Mouse (Mus musculus): ENCODE results near the gene E130308A19Rik. TPM values are rescaled to one million over a fixed set of nuclear protein-coding genes. Genes with fewer than 3 reads are reported as not detected.

E130308A19Rik gene
- polyA plus RNA-seq, 1 experiment from 2014 or later: 55.3 TPM

GRCm38 (mm10) chr4:59644431-59644830 is 18.4 kb downstream of the E130308A19Rik start:
- no peak overlapping the region for H3K9ac ChIP-seq
- ATAC-seq (ENCODE audit: low FRiP score): no peak
- H3K27ac ChIP-seq: no peak overlapping the region
- H3K4me3 ChIP-seq (replicated peaks): no peak overlapping the region
- no peaks in the 10 kb centered on the region for H3K9me3 ChIP-seq
- H3K27me3 ChIP-seq: no peaks in the 10 kb centered on the region
- no peaks in the 10 kb centered on the region for H3K36me3 ChIP-seq (replicated peaks)
- WGBS: 92% methylated on average over 3 of the region's 3 CpGs
- peaks cover 6% of the 10 kb centered on the region for H3K4me1 ChIP-seq
- H3K4me2 ChIP-seq: no peak overlapping the region

DNA sequence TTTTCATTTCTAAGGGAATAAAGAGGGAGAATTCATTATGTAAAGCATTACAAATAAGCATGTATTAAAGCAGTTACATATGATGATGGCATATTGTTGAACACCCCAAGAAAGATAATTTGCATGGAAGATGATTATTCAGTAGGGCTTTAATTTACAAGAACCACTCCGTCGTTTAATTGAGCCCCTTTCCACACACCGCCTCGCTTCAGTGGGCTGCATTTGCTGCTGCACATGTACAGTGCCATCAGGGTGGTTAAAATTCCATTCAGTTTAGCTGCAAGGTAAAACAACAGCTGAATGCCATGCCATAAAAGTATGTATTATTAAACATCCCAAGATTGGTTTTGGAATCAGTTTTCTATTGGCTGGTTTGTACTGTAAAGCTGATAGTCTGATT is 19.0 kb downstream of the E130308A19Rik start:
- Histone ChIP-seq H3K36me3 (replicated peaks) (no peaks in the 10 kb centered on the region), H3K9me3 (no peaks in the 10 kb centered on the region), H3K4me3 (replicated peaks) (no peak overlapping the region), H3K27ac (no peak overlapping the region), H3K9ac (no peak overlapping the region), H3K27me3 (no peaks in the 10 kb centered on the region), H3K4me2 (no peak overlapping the region), H3K4me1 (peaks cover 6% of the 10 kb centered on the region)
- WGBS: 55% methylated on average over 4 of the region's 4 CpGs
- 0 out of 2 replicates have a peak, but pooled peaks have one; percentile 41 for ATAC-seq (ENCODE audit: low FRiP score)

- Histone ChIP-seq H3K9ac (no peak overlapping the region), H3K36me3 (replicated peaks) (no peaks in the 10 kb centered on the region), H3K4me3 (replicated peaks) (no peak overlapping the region), H3K4me2 (no peak overlapping the region), H3K4me1 (peaks cover 6% of the 10 kb centered on the region), H3K27ac (no peak overlapping the region), H3K9me3 (no peaks in the 10 kb centered on the region), H3K27me3 (no peaks in the 10 kb centered on the region)
- no peak for ATAC-seq (ENCODE audit: low FRiP score)
- WGBS: 100% methylated on average over 2 of the region's 2 CpGs
These were observed 19.6 kb downstream of the E130308A19Rik start for GRCm38 (mm10) chr4:59645610-59646009.

GRCm38 (mm10) chr4:59646020-59646696 is 20.1 kb downstream of the E130308A19Rik start:
- ATAC-seq (ENCODE audit: low FRiP score): no peak
- WGBS: 88% methylated on average over 10 of the region's 10 CpGs
- H3K27me3 ChIP-seq: no peaks in the 10 kb centered on the region
- peaks cover 6% of the 10 kb centered on the region for H3K4me1 ChIP-seq
- no peak overlapping the region for H3K4me2 ChIP-seq
- H3K4me3 ChIP-seq (replicated peaks): no peak overlapping the region
- H3K9me3 ChIP-seq: no peaks in the 10 kb centered on the region
- no peak overlapping the region for H3K27ac ChIP-seq
- no peak overlapping the region for H3K9ac ChIP-seq
- H3K36me3 ChIP-seq (replicated peaks): no peaks in the 10 kb centered on the region

DNA sequence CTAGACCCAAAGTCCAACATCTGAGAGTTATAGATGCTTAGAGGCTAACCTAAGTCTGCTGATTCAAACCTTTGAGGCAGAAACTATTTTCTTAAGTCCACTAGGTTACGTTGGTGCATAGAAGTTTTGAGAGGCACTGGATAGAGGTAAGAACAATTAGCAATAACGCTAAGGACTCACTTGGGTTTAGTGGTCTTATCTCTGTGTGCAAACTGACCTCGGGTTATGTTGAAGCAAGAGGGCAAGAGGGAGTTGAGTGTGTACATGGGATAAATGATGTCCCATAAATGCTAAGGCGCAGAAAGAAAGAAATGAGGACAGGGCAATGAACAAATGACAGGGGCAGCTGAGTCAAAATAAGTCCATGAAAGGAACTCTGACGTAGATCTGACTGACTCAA is 23.1 kb downstream of the E130308A19Rik start:
- ATAC-seq (ENCODE audit: low FRiP score): no peak
- no peaks in the 10 kb centered on the region for H3K9me3 ChIP-seq
- no peak overlapping the region for H3K4me2 ChIP-seq
- 90% methylated on average over 5 of the region's 5 CpGs for WGBS
- no peaks in the 10 kb centered on the region for H3K36me3 ChIP-seq (replicated peaks)
- no peak overlapping the region for H3K4me3 ChIP-seq (replicated peaks)
- no peaks in the 10 kb centered on the region; the same call in 1 of the 2 replicates for H3K4me1 ChIP-seq
- no peak overlapping the region for H3K27ac ChIP-seq
- H3K27me3 ChIP-seq: no peaks in the 10 kb centered on the region
- no peak overlapping the region for H3K9ac ChIP-seq

GRCm38 (mm10) chr4:59652166-59652681 is 26.2 kb downstream of the E130308A19Rik start:
- Histone ChIP-seq H3K9me3 (no peaks in the 10 kb centered on the region), H3K27ac (no peak overlapping the region), H3K36me3 (replicated peaks) (no peaks in the 10 kb centered on the region), H3K27me3 (no peaks in the 10 kb centered on the region), H3K4me2 (no peak overlapping the region), H3K9ac (no peak overlapping the region), H3K4me1 (peaks cover 7% of the 10 kb centered on the region; the same call in 1 of the 2 replicates), H3K4me3 (replicated peaks) (no peak overlapping the region)
- ATAC-seq (ENCODE audit: low FRiP score): no peak
- WGBS: 90% methylated on average over 1 of the region's 1 CpGs

GRCm38 (mm10) chr4:59656061-59656642 is 30.1 kb downstream of the E130308A19Rik start:
- H3K4me3 ChIP-seq (replicated peaks): no peak overlapping the region
- no peak overlapping the region for H3K27ac ChIP-seq
- ATAC-seq (ENCODE audit: low FRiP score): no peak
- 80% methylated on average over 5 of the region's 5 CpGs for WGBS
- H3K9me3 ChIP-seq: no peaks in the 10 kb centered on the region
- H3K4me2 ChIP-seq: no peak overlapping the region
- no peak overlapping the region for H3K9ac ChIP-seq
- no peaks in the 10 kb centered on the region for H3K36me3 ChIP-seq (replicated peaks)
- no peaks in the 10 kb centered on the region for H3K27me3 ChIP-seq
- peaks cover 7% of the 10 kb centered on the region; the same call in 1 of the 2 replicates for H3K4me1 ChIP-seq

GRCm38 (mm10) chr4:59662163-59662562 is 36.2 kb downstream of the E130308A19Rik start:
- 0 out of 2 replicates have a peak, but pooled peaks cover 5% of the 10 kb centered on the region for H3K9me3 ChIP-seq
- ATAC-seq (ENCODE audit: low FRiP score): no peak
- H3K9ac ChIP-seq: no peak overlapping the region
- H3K36me3 ChIP-seq (replicated peaks): peaks cover 5% of the 10 kb centered on the region; the same call in 1 of the 2 replicates
- no peak overlapping the region for H3K4me2 ChIP-seq
- H3K27me3 ChIP-seq: no peaks in the 10 kb centered on the region
- H3K4me1 ChIP-seq: peaks cover under 1% of the 10 kb centered on the region; the same call in 1 of the 2 replicates
- no peak overlapping the region for H3K4me3 ChIP-seq (replicated peaks)
- 97% methylated on average over 1 of the region's 1 CpGs for WGBS
- H3K27ac ChIP-seq: no peak overlapping the region

DNA sequence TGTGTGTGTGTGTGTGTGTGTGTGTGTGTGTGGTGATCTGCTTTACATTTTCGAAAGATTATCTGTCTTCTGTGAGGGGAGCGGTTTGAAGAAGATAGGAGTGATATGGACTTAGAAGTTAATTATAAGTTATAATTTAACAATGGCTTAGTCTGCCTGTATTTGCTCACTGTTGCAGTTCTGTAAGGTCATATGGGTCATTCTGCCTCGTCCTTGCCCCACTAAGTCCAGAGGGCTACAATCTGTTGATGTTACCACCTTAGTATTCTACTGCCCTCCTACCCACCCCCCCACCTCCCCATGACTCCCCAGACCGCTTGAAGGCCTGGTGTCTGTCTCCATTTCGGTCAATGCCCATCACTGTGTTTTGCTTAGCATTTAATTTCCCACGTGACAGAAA is 37.4 kb downstream of the E130308A19Rik start:
- Histone ChIP-seq H3K36me3 (replicated peaks) (peaks cover 5% of the 10 kb centered on the region; the same call in 1 of the 2 replicates), H3K4me1 (peaks cover 8% of the 10 kb centered on the region), H3K27me3 (no peaks in the 10 kb centered on the region), H3K9ac (no peak overlapping the region), H3K4me2 (no peak overlapping the region), H3K4me3 (replicated peaks) (no peak overlapping the region), H3K27ac (no peak overlapping the region), H3K9me3 (0 out of 2 replicates have a peak, but pooled peaks cover 5% of the 10 kb centered on the region)
- 89% methylated on average over 6 of the region's 6 CpGs for WGBS
- ATAC-seq (ENCODE audit: low FRiP score): no peak

GRCm38 (mm10) chr4:59666550-59667317 is 40.7 kb downstream of the E130308A19Rik start:
- ATAC-seq (ENCODE audit: low FRiP score): no peak
- 93% methylated on average over 3 of the region's 3 CpGs for WGBS
- no peak overlapping the region for H3K4me2 ChIP-seq

DNA sequence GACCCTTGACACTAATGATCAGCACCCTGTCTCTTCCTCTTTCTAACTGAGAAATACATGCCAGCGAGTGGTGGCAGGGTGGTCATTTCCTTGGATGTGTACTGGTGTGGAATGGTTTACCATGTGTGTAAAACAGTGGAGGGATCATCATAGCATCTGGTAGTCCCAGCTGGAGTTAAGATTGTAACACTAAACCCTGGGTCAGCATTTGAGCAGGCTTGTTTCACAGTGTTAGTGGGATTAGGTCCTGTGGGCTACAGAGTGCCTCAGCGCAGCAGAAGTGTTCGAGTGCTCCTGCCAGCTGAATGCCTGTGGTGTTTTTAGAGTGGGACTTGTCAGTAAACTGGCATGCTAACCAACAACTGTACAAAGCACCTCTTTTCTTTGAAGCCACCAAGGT is 42.0 kb downstream of the E130308A19Rik start:
- Histone ChIP-seq H3K27me3 (no peaks in the 10 kb centered on the region), H3K4me3 (replicated peaks) (no peak overlapping the region), H3K4me2 (no peak overlapping the region), H3K9me3 (0 out of 2 replicates have a peak, but pooled peaks cover 5% of the 10 kb centered on the region), H3K4me1 (peaks cover 8% of the 10 kb centered on the region), H3K27ac (no peak overlapping the region), H3K9ac (no peak overlapping the region), H3K36me3 (replicated peaks) (no peaks in the 10 kb centered on the region; the same call in 1 of the 2 replicates)
- no peak for ATAC-seq (ENCODE audit: low FRiP score)
- WGBS: 60% methylated on average over 3 of the region's 3 CpGs

More at GRCm38 (mm10) chr4:59666550-59667317, 40.7 kb downstream of the E130308A19Rik start:
- Histone ChIP-seq H3K4me3 (replicated peaks) (no peak overlapping the region), H3K9ac (no peak overlapping the region), H3K9me3 (0 out of 2 replicates have a peak, but pooled peaks cover 5% of the 10 kb centered on the region), H3K27me3 (no peaks in the 10 kb centered on the region), H3K27ac (no peak overlapping the region), H3K36me3 (replicated peaks) (peaks cover 5% of the 10 kb centered on the region; the same call in 1 of the 2 replicates), H3K4me1 (peaks cover 8% of the 10 kb centered on the region)

- Histone ChIP-seq H3K4me2 (no peak overlapping the region), H3K9ac (no peak overlapping the region), H3K9me3 (0 out of 2 replicates have a peak, but pooled peaks cover 5% of the 10 kb centered on the region), H3K4me1 (peaks cover 8% of the 10 kb centered on the region), H3K27ac (no peak overlapping the region), H3K27me3 (no peaks in the 10 kb centered on the region), H3K36me3 (replicated peaks) (no peaks in the 10 kb centered on the region), H3K4me3 (replicated peaks) (no peak overlapping the region)
- 94% methylated on average over 1 of the region's 1 CpGs for WGBS
- no peak for ATAC-seq (ENCODE audit: low FRiP score)
These were observed 43.1 kb downstream of the E130308A19Rik start for GRCm38 (mm10) chr4:59669131-59669530.

Measured in forebrain, embryonic 12.5 days (tissue).